Mouse (Mus musculus): Measurements from ENCODE around the gene Ripply1. TPM values are rescaled to one million over a fixed set of nuclear protein-coding genes. Genes with fewer than 3 reads are reported as not detected.

Gene Ripply1
- polyA plus RNA-seq, 1 experiment from 2014 or later, result not detected

- no peak for ATAC-seq (ENCODE audit: low FRiP score, low read depth)
- Histone ChIP-seq H3K27me3 (replicated peaks) (no peaks in the 10 kb centered on the region), H3K4me2 (replicated peaks) (no peak overlapping the region), H3K4me3 (no peak overlapping the region), H3K27ac (no peak overlapping the region), H3K4me1 (no peaks in the 10 kb centered on the region), H3K9ac (no peak overlapping the region), H3K36me3 (no peaks in the 10 kb centered on the region), H3K9me3 (no peaks in the 10 kb centered on the region)
- WGBS, result 97% methylated on average over 4 of the region's 4 CpGs
Measured at GRCm38 (mm10) chrX:139805918-139806317, 23.8 kb upstream of the Ripply1 start.

- no peak overlapping the region for H3K4me3 ChIP-seq
- no peak for ATAC-seq (ENCODE audit: low FRiP score, low read depth)
- H3K9ac ChIP-seq, result no peak overlapping the region
- no peak overlapping the region for H3K4me2 ChIP-seq (replicated peaks)
- no peaks in the 10 kb centered on the region for H3K4me1 ChIP-seq
- H3K36me3 ChIP-seq, result no peaks in the 10 kb centered on the region
- 90% methylated on average over 2 of the region's 2 CpGs for WGBS
- 0 out of 2 replicates have a peak, but pooled peaks cover under 1% of the 10 kb centered on the region for H3K27me3 ChIP-seq (replicated peaks)
- H3K27ac ChIP-seq, result no peak overlapping the region
- no peaks in the 10 kb centered on the region for H3K9me3 ChIP-seq
Measured at GRCm38 (mm10) chrX:139803028-139803427, 20.9 kb upstream of the Ripply1 start.

GRCm38 (mm10) chrX:139800406-139800878 is 18.3 kb upstream of the Ripply1 start, which contains the start of gene Cldn2:
Gene Cldn2, plus strand, starts transcription at chrX:139800828.
- Histone ChIP-seq H3K9ac (no peak within 1 kb of the TSS), H3K9me3 (no peaks in the 10 kb centered on the region), H3K4me3 (no peak within 1 kb of the TSS), H3K4me1 (no peaks in the 10 kb centered on the region), H3K36me3 (no peaks in the 10 kb centered on the region), H3K27me3 (replicated peaks) (0 out of 2 replicates have a peak, but pooled peaks cover 2% of the 10 kb centered on the region), H3K4me2 (replicated peaks) (no peak within 1 kb of the TSS), H3K27ac (no peak within 1 kb of the TSS)
- WGBS, result 73% methylated on average over 8 of the region's 8 CpGs
- ATAC-seq (ENCODE audit: low FRiP score, low read depth), result no peak

- no peaks in the 10 kb centered on the region for H3K36me3 ChIP-seq
- no peak overlapping the region for H3K4me3 ChIP-seq
- H3K27ac ChIP-seq, result no peak overlapping the region
- H3K9me3 ChIP-seq, result no peaks in the 10 kb centered on the region
- no peak overlapping the region for H3K4me2 ChIP-seq (replicated peaks)
- H3K4me1 ChIP-seq, result no peaks in the 10 kb centered on the region
- 85% methylated on average over 3 of the region's 3 CpGs for WGBS
- no peak overlapping the region for H3K9ac ChIP-seq
- H3K27me3 ChIP-seq (replicated peaks), result 0 out of 2 replicates have a peak, but pooled peaks cover 2% of the 10 kb centered on the region
- ATAC-seq (ENCODE audit: low FRiP score, low read depth), result no peak
Measured at GRCm38 (mm10) chrX:139799953-139800352, 17.8 kb upstream of the Ripply1 start.

- Histone ChIP-seq H3K27ac (no peak overlapping the region), H3K9ac (no peak overlapping the region), H3K27me3 (replicated peaks) (0 out of 2 replicates have a peak, but pooled peaks cover 2% of the 10 kb centered on the region), H3K4me1 (no peaks in the 10 kb centered on the region), H3K4me3 (no peak overlapping the region), H3K36me3 (no peaks in the 10 kb centered on the region), H3K9me3 (no peaks in the 10 kb centered on the region), H3K4me2 (replicated peaks) (no peak overlapping the region)
- ATAC-seq (ENCODE audit: low FRiP score, low read depth), result no peak
- WGBS, result 87% methylated on average over 9 of the region's 9 CpGs
Measured at GRCm38 (mm10) chrX:139797875-139798274, 15.7 kb upstream of the Ripply1 start.

GRCm38 (mm10) chrX:139796037-139796436 is 13.9 kb upstream of the Ripply1 start:
- H3K9ac ChIP-seq, result no peak overlapping the region
- H3K4me1 ChIP-seq, result no peaks in the 10 kb centered on the region
- H3K27me3 ChIP-seq (replicated peaks), result 0 out of 2 replicates have a peak, but pooled peaks cover 2% of the 10 kb centered on the region
- H3K9me3 ChIP-seq, result no peaks in the 10 kb centered on the region
- no peak overlapping the region for H3K27ac ChIP-seq
- no peaks in the 10 kb centered on the region for H3K36me3 ChIP-seq
- ATAC-seq (ENCODE audit: low FRiP score, low read depth), result no peak
- H3K4me2 ChIP-seq (replicated peaks), result no peak overlapping the region
- no peak overlapping the region for H3K4me3 ChIP-seq
- 93% methylated on average over 6 of the region's 6 CpGs for WGBS

- no peak overlapping the region for H3K4me2 ChIP-seq (replicated peaks)
- H3K9ac ChIP-seq, result no peak overlapping the region
- no peaks in the 10 kb centered on the region for H3K36me3 ChIP-seq
- H3K27me3 ChIP-seq (replicated peaks), result 0 out of 2 replicates have a peak, but pooled peaks cover 2% of the 10 kb centered on the region
- no peaks in the 10 kb centered on the region for H3K4me1 ChIP-seq
- no peaks in the 10 kb centered on the region for H3K9me3 ChIP-seq
- WGBS, result 88% methylated on average over 7 of the region's 7 CpGs
- no peak overlapping the region for H3K27ac ChIP-seq
- no peak overlapping the region for H3K4me3 ChIP-seq
- ATAC-seq (ENCODE audit: low FRiP score, low read depth), result no peak
Measured at GRCm38 (mm10) chrX:139794072-139794845, 12.1 kb upstream of the Ripply1 start.

GRCm38 (mm10) chrX:139785764-139786163 is 3.6 kb upstream of the Ripply1 start:
- ATAC-seq (ENCODE audit: low FRiP score, low read depth), result no peak

GRCm38 (mm10) chrX:139783045-139783422 is 881 bp upstream of the Ripply1 start:
- no peak overlapping the region for H3K9ac ChIP-seq
- H3K4me3 ChIP-seq, result no peak overlapping the region
- H3K9me3 ChIP-seq, result no peaks in the 10 kb centered on the region
- no peaks in the 10 kb centered on the region for H3K36me3 ChIP-seq
- H3K27ac ChIP-seq, result no peak overlapping the region
- H3K4me2 ChIP-seq (replicated peaks), result no peak overlapping the region
- ATAC-seq (ENCODE audit: low FRiP score, low read depth), result no peak
- 48% methylated on average over 3 of the region's 3 CpGs for WGBS
- 0 out of 2 replicates have a peak, but pooled peaks cover 3% of the 10 kb centered on the region for H3K27me3 ChIP-seq (replicated peaks)
- no peaks in the 10 kb centered on the region for H3K4me1 ChIP-seq

More at GRCm38 (mm10) chrX:139785764-139786163, 3.6 kb upstream of the Ripply1 start:
- no peak overlapping the region for H3K27ac ChIP-seq
- H3K9me3 ChIP-seq, result no peaks in the 10 kb centered on the region
- H3K4me3 ChIP-seq, result no peak overlapping the region
- H3K27me3 ChIP-seq (replicated peaks), result no peaks in the 10 kb centered on the region
- H3K36me3 ChIP-seq, result no peaks in the 10 kb centered on the region
- H3K4me1 ChIP-seq, result no peaks in the 10 kb centered on the region
- H3K4me2 ChIP-seq (replicated peaks), result no peak overlapping the region
- WGBS, result 53% methylated on average over 1 of the region's 1 CpGs
- no peak overlapping the region for H3K9ac ChIP-seq

GRCm38 (mm10) chrX:139781563-139781962 is 590 bp downstream of the Ripply1 start:
- no peak overlapping the region for H3K27ac ChIP-seq
- 0 out of 2 replicates have a peak, but pooled peaks cover 3% of the 10 kb centered on the region for H3K27me3 ChIP-seq (replicated peaks)
- no peak overlapping the region for H3K9ac ChIP-seq
- no peak overlapping the region for H3K4me3 ChIP-seq
- ATAC-seq (ENCODE audit: low FRiP score, low read depth), result no peak
- WGBS, result 85% methylated on average over 4 of the region's 4 CpGs
- no peaks in the 10 kb centered on the region for H3K9me3 ChIP-seq
- no peaks in the 10 kb centered on the region for H3K4me1 ChIP-seq
- no peaks in the 10 kb centered on the region for H3K36me3 ChIP-seq
- no peak overlapping the region for H3K4me2 ChIP-seq (replicated peaks)

GRCm38 (mm10) chrX:139780988-139781387 is 1.2 kb downstream of the Ripply1 start:
- H3K4me2 ChIP-seq (replicated peaks), result no peak overlapping the region
- no peaks in the 10 kb centered on the region for H3K4me1 ChIP-seq
- H3K27ac ChIP-seq, result no peak overlapping the region
- no peak overlapping the region for H3K4me3 ChIP-seq
- H3K27me3 ChIP-seq (replicated peaks), result 0 out of 2 replicates have a peak, but pooled peaks cover 3% of the 10 kb centered on the region
- no peaks in the 10 kb centered on the region for H3K36me3 ChIP-seq
- 83% methylated on average over 3 of the region's 3 CpGs for WGBS
- H3K9me3 ChIP-seq, result no peaks in the 10 kb centered on the region
- H3K9ac ChIP-seq, result no peak overlapping the region
- no peak for ATAC-seq (ENCODE audit: low FRiP score, low read depth)

GRCm38 (mm10) chrX:139779401-139779800 is 2.8 kb downstream of the Ripply1 start:
- H3K9ac ChIP-seq, result no peak overlapping the region
- no peak for ATAC-seq (ENCODE audit: low FRiP score, low read depth)
- H3K4me2 ChIP-seq (replicated peaks), result no peak overlapping the region
- H3K27ac ChIP-seq, result no peak overlapping the region
- no peaks in the 10 kb centered on the region for H3K36me3 ChIP-seq
- H3K27me3 ChIP-seq (replicated peaks), result 0 out of 2 replicates have a peak, but pooled peaks cover 3% of the 10 kb centered on the region
- 80% methylated on average over 5 of the region's 5 CpGs for WGBS
- no peak overlapping the region for H3K4me3 ChIP-seq
- no peaks in the 10 kb centered on the region for H3K9me3 ChIP-seq
- H3K4me1 ChIP-seq, result no peaks in the 10 kb centered on the region
